Mouse (Mus musculus): ENCODE data around the gene Esp31.

Esp31 gene

GRCm38 (mm10) chr17:38639147-38639546 lies at the start of gene Esp31:
Esp31 (plus strand) TSS chr17:38639447.
- DNase-seq (ENCODE audit: low read depth) = no peak

Measured in fibroblast of lung, adult 2 months (primary cell).